Mouse (Mus musculus) myocyte (in vitro differentiated cells): ENCODE results near the gene Mtfr2.

Source experiments
- CEBPB ChIP-seq: IDR thresholded peaks from 2 replicates; pipeline ENCODE4 v1.6.1; 2011; ENCODE audit warnings: mild to moderate bottlenecking, moderate library complexity; ENCODE audit not compliant: poor library complexity, insufficient read depth, severe bottlenecking
- MAX ChIP-seq: IDR thresholded peaks from one replicate; pipeline ENCODE4 v1.6.1; 2011; ENCODE audit warnings: low read depth, mild to moderate bottlenecking, control low read depth
- POLR2A ChIP-seq: IDR thresholded peaks from one replicate; pipeline ENCODE4 v1.6.1; 2011; ENCODE audit warnings: low read depth, mild to moderate bottlenecking, control low read depth, moderate library complexity; ENCODE audit not compliant: insufficient read length

DNA sequence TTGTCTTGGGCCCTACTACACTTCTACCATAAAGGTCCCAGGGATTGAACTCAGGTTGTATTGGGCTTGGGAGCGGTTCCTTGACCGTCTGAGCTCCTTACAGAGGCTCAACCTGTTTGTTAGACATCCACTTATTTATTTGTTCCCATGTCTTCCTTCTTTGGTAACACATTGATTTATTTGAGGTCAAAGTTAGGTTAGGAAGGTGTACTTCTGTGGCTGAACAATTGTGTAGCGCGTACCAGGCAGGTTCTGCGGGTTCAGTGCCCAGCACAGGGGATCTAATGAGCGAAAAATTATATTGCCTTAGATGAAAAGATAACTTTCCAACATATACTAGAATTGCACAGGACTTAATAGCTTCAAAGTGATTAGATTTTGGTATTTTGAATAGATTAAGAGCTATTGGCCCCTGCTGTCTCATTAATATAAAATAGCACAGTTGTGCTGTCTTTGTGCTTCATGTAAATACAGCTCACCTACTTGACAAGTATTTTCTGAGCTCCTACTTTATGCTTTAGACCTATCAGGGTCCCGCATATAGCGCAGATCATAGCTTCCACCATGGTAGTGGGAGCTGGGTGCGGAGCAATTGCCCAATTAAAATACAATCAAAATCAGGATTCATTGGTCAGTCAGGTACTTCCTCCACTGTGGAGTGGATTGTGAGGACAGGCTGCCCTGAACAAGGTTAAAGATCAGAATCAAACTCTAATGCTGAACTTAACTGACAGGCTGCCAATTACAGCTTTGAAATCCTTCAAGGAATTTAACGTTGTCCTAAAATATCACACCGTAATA is 36.4 kb upstream of the Mtfr2 start:
- TF ChIP-seq POLR2A = no peak
- no peak for TF ChIP-seq MAX
- no peak for TF ChIP-seq CEBPB
